Mouse (Mus musculus) heart, embryonic 13.5 days (tissue): Measurements from ENCODE around the gene Slc6a2. TPM values are rescaled to one million over a fixed set of nuclear protein-coding genes. Genes with fewer than 3 reads are reported as not detected.
A peak's percentile ranks its signal among the peaks of the same experiment; 100 is the strongest.

ENCODE experiments used
- ATAC-seq: fragments of 200-750 bp; cut with Nextera tagmentation; 2 replicates; pipeline ENCODE4 v1.8.0; 2017; ENCODE audit warnings: moderate TSS enrichment; ENCODE audit not compliant: insufficient number of reproducible peaks, low FRiP score, low TSS enrichment; ENCODE audit errors: extremely low read depth
- H3K27ac ChIP-seq: fragments of 300-500 bp; sonication (generic); replicated peaks from 2 replicates; pipeline ENCODE4 v1.5.1; 2015; ENCODE audit warnings: moderate library complexity, mild to moderate bottlenecking, inconsistent platforms
- H3K27me3 ChIP-seq: fragments of 300-500 bp; sonication (generic); replicated peaks from 2 replicates; pipeline ENCODE4 v1.6.1; 2015; ENCODE audit warnings: mild to moderate bottlenecking, inconsistent platforms
- H3K36me3 ChIP-seq: fragments of 300-500 bp; sonication (generic); 2 replicates; pipeline ENCODE4 v1.6.1; 2015; ENCODE audit warnings: mild to moderate bottlenecking, inconsistent platforms
- H3K4me1 ChIP-seq: fragments of 300-500 bp; sonication (generic); 2 replicates; pipeline ENCODE4 v1.6.1; 2015; ENCODE audit warnings: inconsistent platforms
- H3K4me2 ChIP-seq: fragments of 300-500 bp; sonication (generic); 2 replicates; pipeline ENCODE4 v1.6.1; 2015; ENCODE audit warnings: inconsistent platforms, mild to moderate bottlenecking, moderate library complexity
- H3K4me3 ChIP-seq: fragments of 300-500 bp; sonication (generic); 2 replicates; pipeline ENCODE4 v1.5.1; 2015; ENCODE audit warnings: moderate library complexity, mild to moderate bottlenecking, inconsistent platforms
- H3K9ac ChIP-seq: fragments of 300-500 bp; sonication (generic); 2 replicates; pipeline ENCODE4 v1.6.1; 2015; ENCODE audit warnings: inconsistent platforms, mild to moderate bottlenecking, moderate library complexity
- H3K9me3 ChIP-seq: fragments of 300-500 bp; sonication (generic); 2 replicates; pipeline ENCODE4 v1.6.1; 2016; ENCODE audit warnings: inconsistent platforms
- WGBS: fragments of 180-500 bp; shearing (Covaris S2); methylation state at CpG from one replicate; pipeline ENCODE4 v1.1.7; 2015; ENCODE audit warnings: mixed read lengths; 5-methylcytosine and 5-hydroxymethylcytosine counted together
- microRNA-seq: library from miRNA; unstranded; fragments of <30 nt; microRNA quantifications from one replicate; pipeline ENCODE4, GENCODE M21; 2016
- polyA plus RNA-seq: library from polyadenylated mRNA; unstranded; fragments of >200 nt; fragmentation: Nextera tagmentation; extraction: Ambion mirVana; gene quantifications from 2 replicates; pipeline ENCODE4 v1.2.1, GENCODE M21; 2015

The Slc6a2 gene
- polyA plus RNA-seq, 1 experiment from 2014 or later, result 0.04 TPM

DNA sequence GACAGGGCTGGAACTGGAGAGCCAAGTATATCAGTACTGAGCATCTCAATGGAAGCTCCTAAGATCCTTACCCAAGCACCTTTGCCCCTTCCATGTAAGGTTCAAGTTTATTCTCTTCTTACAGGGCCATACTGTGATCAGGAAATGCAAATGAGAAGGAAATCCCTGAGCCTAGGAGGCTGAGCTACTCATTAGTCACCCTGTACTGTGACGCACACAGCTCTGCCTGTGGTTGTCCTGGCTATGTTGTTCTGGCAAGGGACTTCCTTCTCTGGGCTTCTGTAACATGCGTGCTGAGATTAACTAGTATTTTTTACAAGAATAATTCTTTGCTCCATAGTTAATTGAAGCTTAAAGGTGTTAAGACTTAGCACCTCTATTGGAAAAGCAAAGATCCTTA is 70.8 kb downstream of the Slc6a2 start:
- 73% methylated on average over 2 of the region's 2 CpGs for WGBS
- no peaks in the 10 kb centered on the region for H3K4me1 ChIP-seq

GRCm38 (mm10) chr8:93038831-93039230 is 79.0 kb downstream of the Slc6a2 start:
- Histone ChIP-seq H3K27me3 (no peaks in the 10 kb centered on the region), H3K9me3 (no peaks in the 10 kb centered on the region), H3K9ac (no peak overlapping the region), H3K27ac (0 out of 2 replicates have a peak overlapping the region, but pooled peaks have one; percentile 1), H3K4me2 (no peak overlapping the region), H3K36me3 (no peaks in the 10 kb centered on the region), H3K4me3 (no peak overlapping the region), H3K4me1 (peaks cover 21% of the 10 kb centered on the region)
- ATAC-seq, result no peak
- WGBS, result 4% methylated on average over 2 of the region's 2 CpGs

More for the DNA sequence above, 70.8 kb downstream of the Slc6a2 start:
- no peaks in the 10 kb centered on the region for H3K9me3 ChIP-seq
- no peak overlapping the region for H3K4me3 ChIP-seq
- no peak overlapping the region for H3K9ac ChIP-seq
- no peaks in the 10 kb centered on the region for H3K36me3 ChIP-seq
- H3K27ac ChIP-seq, result no peak overlapping the region
- no peak overlapping the region for H3K4me2 ChIP-seq
- ATAC-seq, result no peak
- H3K27me3 ChIP-seq, result no peaks in the 10 kb centered on the region

GRCm38 (mm10) chr8:93040256-93040655 is 80.4 kb downstream of the Slc6a2 start:
- WGBS, result 47% methylated on average over 2 of the region's 2 CpGs
- Histone ChIP-seq H3K27ac (no peak overlapping the region), H3K4me3 (no peak overlapping the region), H3K4me1 (peaks cover 21% of the 10 kb centered on the region), H3K4me2 (no peak overlapping the region), H3K9me3 (no peaks in the 10 kb centered on the region), H3K36me3 (no peaks in the 10 kb centered on the region), H3K9ac (no peak overlapping the region), H3K27me3 (no peaks in the 10 kb centered on the region)
- no peak for ATAC-seq

GRCm38 (mm10) chr8:93040776-93041567 is 81.1 kb downstream of the Slc6a2 start:
- H3K4me1 ChIP-seq, result peaks cover 21% of the 10 kb centered on the region
- H3K4me2 ChIP-seq, result no peak overlapping the region
- no peak overlapping the region for H3K9ac ChIP-seq
- H3K27me3 ChIP-seq, result no peaks in the 10 kb centered on the region
- 70% methylated on average over 4 of the region's 4 CpGs for WGBS
- ATAC-seq, result no peak
- no peak overlapping the region for H3K4me3 ChIP-seq
- no peaks in the 10 kb centered on the region for H3K36me3 ChIP-seq
- H3K9me3 ChIP-seq, result no peaks in the 10 kb centered on the region
- no peak overlapping the region for H3K27ac ChIP-seq

GRCm38 (mm10) chr8:93043083-93043482 is 83.2 kb downstream of the Slc6a2 start:
- no peak overlapping the region for H3K27ac ChIP-seq
- H3K9ac ChIP-seq, result no peak overlapping the region
- H3K4me1 ChIP-seq, result peaks cover 21% of the 10 kb centered on the region
- H3K36me3 ChIP-seq, result no peaks in the 10 kb centered on the region
- H3K27me3 ChIP-seq, result no peaks in the 10 kb centered on the region
- no peaks in the 10 kb centered on the region for H3K9me3 ChIP-seq
- no peak overlapping the region for H3K4me3 ChIP-seq
- WGBS, result 42% methylated on average over 1 of the region's 1 CpGs
- H3K4me2 ChIP-seq, result no peak overlapping the region
- ATAC-seq, result no peak

DNA sequence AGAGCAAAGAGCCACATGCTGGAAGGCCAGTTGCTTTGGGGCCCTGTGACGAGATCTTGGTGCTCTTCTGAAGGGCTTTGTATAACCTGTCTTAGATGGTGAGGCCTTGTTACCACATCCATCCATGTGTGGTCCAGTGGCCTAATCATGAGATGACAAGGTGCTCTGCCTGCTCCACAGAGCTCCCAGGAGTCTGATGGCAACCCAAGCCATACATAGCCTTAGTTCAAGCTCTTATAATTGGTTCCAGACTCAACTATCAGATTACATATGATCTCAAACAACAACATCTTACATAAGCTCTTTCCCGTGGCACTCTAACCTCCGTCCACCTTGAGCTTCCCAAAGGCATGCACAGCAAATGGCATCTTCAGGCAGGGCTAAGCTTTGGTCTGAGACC is 88.2 kb downstream of the Slc6a2 start, which contains the start of gene Ces1a:
Gene Ces1a, minus strand, starts transcription at position 101 of the 400 bp plus-strand sequence.
- H3K27me3 ChIP-seq, result no peaks in the 10 kb centered on the region
- no peak within 1 kb of the TSS for H3K9ac ChIP-seq
- H3K4me3 ChIP-seq, result no peak within 1 kb of the TSS
- H3K27ac ChIP-seq, result no peak within 1 kb of the TSS
- no peaks in the 10 kb centered on the region for H3K9me3 ChIP-seq
- WGBS, result 69% methylated on average over 3 of the region's 3 CpGs
- H3K36me3 ChIP-seq, result no peaks in the 10 kb centered on the region
- H3K4me2 ChIP-seq, result no peak within 1 kb of the TSS
- no peaks in the 10 kb centered on the region for H3K4me1 ChIP-seq
- no peak for ATAC-seq

DNA sequence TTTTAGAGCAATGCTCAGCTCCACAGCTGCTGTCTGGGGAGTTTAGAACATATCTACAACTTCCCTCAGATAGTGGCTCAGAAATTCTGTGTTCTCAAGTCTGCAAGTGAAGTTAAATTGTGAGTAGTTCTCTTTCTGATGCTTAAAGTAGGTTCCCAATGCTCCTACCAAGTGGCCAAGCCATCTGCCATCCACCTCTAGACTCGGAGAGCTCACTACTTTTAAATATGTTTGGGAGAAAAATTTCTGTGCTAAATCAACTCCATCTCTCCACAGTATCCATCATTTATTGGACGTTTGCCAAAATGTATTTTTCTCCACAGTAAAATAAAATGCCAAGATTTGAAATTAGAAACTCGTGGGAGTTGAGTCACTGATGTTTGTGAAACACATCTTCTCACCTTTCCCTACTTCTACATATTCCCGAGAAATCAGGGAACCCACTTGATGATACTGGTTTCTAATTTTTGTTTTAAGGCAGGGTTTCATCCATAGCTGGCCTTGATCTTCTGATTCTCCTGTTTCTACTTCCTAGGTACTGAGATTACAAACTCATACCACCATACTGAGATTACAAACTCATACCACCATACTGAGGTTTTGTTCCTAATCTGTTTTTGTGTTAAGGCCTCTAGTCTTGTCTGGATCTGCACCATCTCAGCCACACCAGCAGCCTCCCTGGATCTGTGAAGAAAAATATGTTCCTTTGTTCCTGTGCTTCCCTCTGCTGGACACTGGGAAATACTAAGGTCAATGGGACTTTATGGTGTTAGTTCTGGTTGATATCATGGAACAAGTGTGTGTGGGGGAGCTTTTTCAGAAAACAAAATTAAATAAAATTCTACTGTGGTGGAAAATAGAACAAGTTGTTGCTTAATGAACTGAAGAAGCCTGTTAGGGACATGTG is 88.9 kb downstream of the Slc6a2 start:
- 59% methylated on average over 4 of the region's 4 CpGs for WGBS
- no peak for ATAC-seq
- Histone ChIP-seq H3K4me1 (no peaks in the 10 kb centered on the region), H3K36me3 (no peaks in the 10 kb centered on the region), H3K9ac (no peak overlapping the region), H3K27ac (no peak overlapping the region), H3K4me2 (no peak overlapping the region), H3K27me3 (no peaks in the 10 kb centered on the region), H3K4me3 (no peak overlapping the region), H3K9me3 (no peaks in the 10 kb centered on the region)

Small RNA genes lying within 50 kb of the gene (microRNA-seq; reads per million reads assigned to microRNA genes)
- not detected for gene Gm22151

Other genes with a start within 250 kb of the Slc6a2 start
- gene Mmp2, start 132.8 kb upstream of the Slc6a2 start, polyA plus RNA-seq, result 109 and 112 TPM in 2 replicates
- gene Lpcat2, start 104.7 kb upstream of the Slc6a2 start, polyA plus RNA-seq, result 3.5 and 3.9 TPM in 2 replicates
- 0.29 TPM in 1 of 2 replicates, not detected in the other for gene Capns2, start 58.7 kb upstream of the Slc6a2 start, polyA plus RNA-seq
- gene Ces1a, start 88.1 kb downstream of the Slc6a2 start, polyA plus RNA-seq, result not detected in 2 replicates
- not detected in 2 replicates for gene Ces1b, start 119.9 kb downstream of the Slc6a2 start, polyA plus RNA-seq
- not detected in 2 replicates for gene Ces1c, start 171.2 kb downstream of the Slc6a2 start, polyA plus RNA-seq
- gene Ces1d, start 237.8 kb downstream of the Slc6a2 start, polyA plus RNA-seq, result 0.78 and 1.6 TPM in 2 replicates